Mouse (Mus musculus) forebrain, embryonic 13.5 days (tissue): Measurements from ENCODE around the gene Cited4. TPM values are rescaled to one million over a fixed set of nuclear protein-coding genes. Genes with fewer than 3 reads are reported as not detected.

Experiments
- ATAC-seq: fragments of 200-750 bp; cut with Nextera tagmentation; 2 replicates; pipeline ENCODE4 v1.8.0; 2017
- H3K27ac ChIP-seq: fragments of 300-500 bp; sonication (generic); 2 replicates; pipeline ENCODE4 v1.5.1; 2015; ENCODE audit warnings: inconsistent platforms, mild to moderate bottlenecking, moderate library complexity
- H3K27me3 ChIP-seq: fragments of 300-500 bp; sonication (generic); 2 replicates; pipeline ENCODE4 v1.6.1; 2015; ENCODE audit warnings: mild to moderate bottlenecking, inconsistent platforms
- H3K36me3 ChIP-seq: fragments of 300-500 bp; sonication (generic); 2 replicates; pipeline ENCODE4 v1.6.1; 2015; ENCODE audit warnings: mild to moderate bottlenecking, inconsistent platforms; ENCODE audit not compliant: poor library complexity, severe bottlenecking
- H3K4me1 ChIP-seq: fragments of 300-500 bp; sonication (generic); 2 replicates; pipeline ENCODE4 v1.6.1; 2015; ENCODE audit warnings: inconsistent platforms
- H3K4me2 ChIP-seq: fragments of 300-500 bp; sonication (generic); 2 replicates; pipeline ENCODE4 v1.6.1; 2015; ENCODE audit warnings: inconsistent platforms, mild to moderate bottlenecking, moderate library complexity
- H3K4me3 ChIP-seq: fragments of 300-500 bp; sonication (generic); 2 replicates; pipeline ENCODE4 v1.5.1; 2015; ENCODE audit warnings: mild to moderate bottlenecking, inconsistent platforms
- H3K9ac ChIP-seq: fragments of 300-500 bp; sonication (generic); 2 replicates; pipeline ENCODE4 v1.6.1; 2015; ENCODE audit warnings: mild to moderate bottlenecking, inconsistent platforms
- H3K9me3 ChIP-seq: fragments of 300-500 bp; sonication (generic); replicated peaks from 2 replicates; pipeline ENCODE4 v1.6.1; 2016; ENCODE audit warnings: inconsistent platforms
- WGBS: fragments of 180-500 bp; shearing (Covaris S2); methylation state at CpG from one replicate; pipeline ENCODE4 v1.1.7; 2015; 5-methylcytosine and 5-hydroxymethylcytosine counted together
- polyA plus RNA-seq: library from polyadenylated mRNA; unstranded; fragments of >200 nt; fragmentation: Nextera tagmentation; extraction: Ambion mirVana; gene quantifications from 2 replicates; pipeline ENCODE4 v1.2.1, GENCODE M21; 2015

Gene Cited4
- polyA plus RNA-seq, 1 experiment from 2014 or later: 0.44 TPM

GRCm38 (mm10) chr4:120665144-120665700, 1.1 kb upstream of the Cited4 start:
- 35% methylated on average over 4 of the region's 4 CpGs for WGBS
- Histone ChIP-seq H3K27ac (no peak overlapping the region), H3K9ac (no peak overlapping the region), H3K4me3 (no peak overlapping the region), H3K9me3 (0 out of 2 replicates have a peak, but pooled peaks cover under 1% of the 10 kb centered on the region), H3K36me3 (no peaks in the 10 kb centered on the region), H3K4me1 (peaks cover 20% of the 10 kb centered on the region), H3K27me3 (peaks cover 33% of the 10 kb centered on the region), H3K4me2 (no peak overlapping the region)
- no peak for ATAC-seq

GRCm38 (mm10) chr4:120665782-120666181, 590 bp upstream of the Cited4 start:
- H3K27me3 ChIP-seq: peaks cover 33% of the 10 kb centered on the region
- WGBS: 69% methylated on average over 7 of the region's 7 CpGs

GRCm38 (mm10) chr4:120667045-120667501, 701 bp downstream of the Cited4 start:
- H3K27ac ChIP-seq: no peak overlapping the region
- H3K27me3 ChIP-seq: peaks cover 33% of the 10 kb centered on the region
- H3K4me2 ChIP-seq: peak overlapping the region; percentile 100
- WGBS: 1% methylated on average over 50 of the region's 50 CpGs
- H3K36me3 ChIP-seq: no peaks in the 10 kb centered on the region
- ATAC-seq: peak; percentile 64
- peak overlapping the region; percentile 56 for H3K4me3 ChIP-seq
- H3K4me1 ChIP-seq: peaks cover 20% of the 10 kb centered on the region
- peak overlapping the region; percentile 68 for H3K9ac ChIP-seq
- H3K9me3 ChIP-seq: 0 out of 2 replicates have a peak, but pooled peaks cover 3% of the 10 kb centered on the region

More at GRCm38 (mm10) chr4:120665782-120666181, 590 bp upstream of the Cited4 start:
- no peak for ATAC-seq
- Histone ChIP-seq H3K4me1 (peaks cover 20% of the 10 kb centered on the region), H3K9ac (no peak overlapping the region), H3K4me2 (no peak overlapping the region; the same call in 1 of the 2 replicates), H3K36me3 (no peaks in the 10 kb centered on the region), H3K27ac (no peak overlapping the region), H3K9me3 (0 out of 2 replicates have a peak, but pooled peaks cover 3% of the 10 kb centered on the region), H3K4me3 (no peak overlapping the region)

- peaks cover 33% of the 10 kb centered on the region for H3K27me3 ChIP-seq
- H3K9ac ChIP-seq: peak overlapping the region; percentile 68
- peak overlapping the region; percentile 56 for H3K4me3 ChIP-seq
- peak overlapping the region; percentile 100 for H3K4me2 ChIP-seq
- no peaks in the 10 kb centered on the region for H3K36me3 ChIP-seq
- no peak overlapping the region for H3K27ac ChIP-seq
- H3K4me1 ChIP-seq: peaks cover 20% of the 10 kb centered on the region
- ATAC-seq: no peak
- 0 out of 2 replicates have a peak, but pooled peaks cover 3% of the 10 kb centered on the region for H3K9me3 ChIP-seq
- 12% methylated on average over 10 of the region's 10 CpGs for WGBS
Measured at GRCm38 (mm10) chr4:120667555-120667954, 1.2 kb downstream of the Cited4 start.

- no peak for ATAC-seq
- H3K27me3 ChIP-seq: peaks cover 33% of the 10 kb centered on the region
- H3K4me3 ChIP-seq: no peak overlapping the region
- no peaks in the 10 kb centered on the region for H3K36me3 ChIP-seq
- no peak overlapping the region for H3K9ac ChIP-seq
- 0 out of 2 replicates have a peak, but pooled peaks cover 3% of the 10 kb centered on the region for H3K9me3 ChIP-seq
- WGBS: 90% methylated on average over 4 of the region's 4 CpGs
- peaks cover 20% of the 10 kb centered on the region for H3K4me1 ChIP-seq
- no peak overlapping the region for H3K27ac ChIP-seq
- H3K4me2 ChIP-seq: no peak overlapping the region
Measured at GRCm38 (mm10) chr4:120668551-120668950, 2.2 kb downstream of the Cited4 start.

- Histone ChIP-seq H3K27ac (no peak overlapping the region), H3K9me3 (0 out of 2 replicates have a peak, but pooled peaks cover 3% of the 10 kb centered on the region), H3K9ac (no peak overlapping the region), H3K4me3 (no peak overlapping the region), H3K36me3 (no peaks in the 10 kb centered on the region), H3K27me3 (peaks cover 33% of the 10 kb centered on the region), H3K4me2 (no peak overlapping the region), H3K4me1 (peaks cover 20% of the 10 kb centered on the region)
- WGBS: 72% methylated on average over 5 of the region's 5 CpGs
- no peak for ATAC-seq
Measured at GRCm38 (mm10) chr4:120669585-120669984, 3.2 kb downstream of the Cited4 start.

- no peak overlapping the region for H3K27ac ChIP-seq
- H3K9me3 ChIP-seq: 0 out of 2 replicates have a peak, but pooled peaks cover 3% of the 10 kb centered on the region
- no peak overlapping the region for H3K9ac ChIP-seq
- H3K27me3 ChIP-seq: peaks cover 33% of the 10 kb centered on the region
- WGBS: 27% methylated on average over 12 of the region's 12 CpGs
- peaks cover 17% of the 10 kb centered on the region for H3K4me1 ChIP-seq
- H3K36me3 ChIP-seq: no peaks in the 10 kb centered on the region
- ATAC-seq: no peak
- no peak overlapping the region for H3K4me3 ChIP-seq
- no peak overlapping the region for H3K4me2 ChIP-seq
Measured at GRCm38 (mm10) chr4:120671046-120671445, 4.7 kb downstream of the Cited4 start.

- WGBS: 90% methylated on average over 3 of the region's 3 CpGs
- no peak overlapping the region for H3K4me2 ChIP-seq
Measured at GRCm38 (mm10) chr4:120673606-120674005, 7.2 kb downstream of the Cited4 start.

GRCm38 (mm10) chr4:120674775-120675451, 8.5 kb downstream of the Cited4 start:
- WGBS: 81% methylated on average over 8 of the region's 8 CpGs
- no peak for ATAC-seq

More at GRCm38 (mm10) chr4:120673606-120674005, 7.2 kb downstream of the Cited4 start:
- H3K27me3 ChIP-seq: peaks cover 11% of the 10 kb centered on the region
- no peak overlapping the region for H3K4me3 ChIP-seq
- H3K36me3 ChIP-seq: no peaks in the 10 kb centered on the region
- H3K27ac ChIP-seq: no peak overlapping the region
- 0 out of 2 replicates have a peak, but pooled peaks cover 3% of the 10 kb centered on the region for H3K9me3 ChIP-seq
- no peak for ATAC-seq
- H3K4me1 ChIP-seq: no peaks in the 10 kb centered on the region
- H3K9ac ChIP-seq: no peak overlapping the region

GRCm38 (mm10) chr4:120675640-120676039, 9.3 kb downstream of the Cited4 start:
- no peaks in the 10 kb centered on the region for H3K4me1 ChIP-seq
- H3K9me3 ChIP-seq: no peaks in the 10 kb centered on the region
- no peak overlapping the region for H3K4me2 ChIP-seq
- no peaks in the 10 kb centered on the region for H3K36me3 ChIP-seq
- no peak overlapping the region for H3K27ac ChIP-seq
- no peaks in the 10 kb centered on the region for H3K27me3 ChIP-seq
- ATAC-seq: no peak
- no peak overlapping the region for H3K4me3 ChIP-seq
- no peak overlapping the region for H3K9ac ChIP-seq
- WGBS: 75% methylated on average over 2 of the region's 2 CpGs

More at GRCm38 (mm10) chr4:120674775-120675451, 8.5 kb downstream of the Cited4 start:
- Histone ChIP-seq H3K4me2 (no peak overlapping the region), H3K36me3 (no peaks in the 10 kb centered on the region), H3K9me3 (0 out of 2 replicates have a peak, but pooled peaks cover 3% of the 10 kb centered on the region), H3K4me3 (no peak overlapping the region), H3K27ac (no peak overlapping the region), H3K9ac (no peak overlapping the region), H3K4me1 (no peaks in the 10 kb centered on the region), H3K27me3 (no peaks in the 10 kb centered on the region)

GRCm38 (mm10) chr4:120680953-120681352, 14.6 kb downstream of the Cited4 start:
- no peak overlapping the region for H3K4me3 ChIP-seq
- no peaks in the 10 kb centered on the region for H3K36me3 ChIP-seq
- 55% methylated on average over 7 of the region's 7 CpGs for WGBS
- no peak overlapping the region for H3K27ac ChIP-seq
- no peak overlapping the region for H3K4me2 ChIP-seq
- no peaks in the 10 kb centered on the region for H3K9me3 ChIP-seq
- H3K27me3 ChIP-seq: no peaks in the 10 kb centered on the region
- H3K9ac ChIP-seq: no peak overlapping the region
- no peaks in the 10 kb centered on the region for H3K4me1 ChIP-seq
- no peak for ATAC-seq

- no peak overlapping the region for H3K4me2 ChIP-seq
- no peaks in the 10 kb centered on the region for H3K27me3 ChIP-seq
- no peak overlapping the region for H3K4me3 ChIP-seq
- H3K27ac ChIP-seq: no peak overlapping the region
- WGBS: 41% methylated on average over 10 of the region's 10 CpGs
- H3K9me3 ChIP-seq: no peaks in the 10 kb centered on the region
- no peak overlapping the region for H3K9ac ChIP-seq
- ATAC-seq: no peak
- no peaks in the 10 kb centered on the region for H3K36me3 ChIP-seq
- no peaks in the 10 kb centered on the region for H3K4me1 ChIP-seq
Measured at GRCm38 (mm10) chr4:120682168-120682567, 15.8 kb downstream of the Cited4 start.
